Mouse (Mus musculus) small intestine, adult 2 months (tissue): ENCODE data around the gene Tmem258.

Experiments used
- CTCF ChIP-seq: fragments of 200-500 bp; IDR thresholded peaks from 2 replicates; pipeline ENCODE4 v1.5.1; 2012; ENCODE audit warnings: low read depth, mild to moderate bottlenecking, control low read depth, inconsistent platforms, low read length, moderate library complexity, mixed read lengths; ENCODE audit not compliant: insufficient replicate concordance, insufficient read length; ENCODE audit errors: extremely low read depth
- POLR2A ChIP-seq: fragments of 200-500 bp; IDR thresholded peaks from 2 replicates; pipeline ENCODE4 v1.6.1; 2012; ENCODE audit warnings: low read depth, mild to moderate bottlenecking, control low read depth, inconsistent platforms, low read length, moderate library complexity

GRCm38 (mm10) chr19:10203146-10203847, 517 bp upstream of the Tmem258 start:
- TF ChIP-seq CTCF (no peak), POLR2A (no peak)
